Mouse (Mus musculus): ENCODE results near the gene Hoxb1. TPM values are rescaled to one million over a fixed set of nuclear protein-coding genes. Genes with fewer than 3 reads are reported as not detected.

Gene Hoxb1
- total and polyA plus RNA-seq, 2 experiments from 2014 or later, result not detected

GRCm38 (mm10) chr11:96342576-96342930, 23.0 kb upstream of the Hoxb1 start:
- Histone ChIP-seq H3K9ac (replicated peaks; ENCODE audit: low read length, poor library complexity, severe bottlenecking) (no peak overlapping the region), H3K4me3 (ENCODE audit: low read depth, low read length) (no peak overlapping the region), H3K27ac (ENCODE audit: low read depth, low read length) (no peak overlapping the region), H3K27me3 (ENCODE audit: insufficient read depth, low read length) (peaks cover 94% of the 10 kb centered on the region), H3K4me2 (ENCODE audit: low read depth, low read length, poor library complexity, severe bottlenecking) (no peak overlapping the region), H3K36me3 (ENCODE audit: insufficient read depth, low read length) (no peaks in the 10 kb centered on the region), H3K9me3 (ENCODE audit: low read length) (no peaks in the 10 kb centered on the region), H3K4me1 (ENCODE audit: insufficient read depth, low read length) (no peaks in the 10 kb centered on the region)
- no peak for TF ChIP-seq CTCF (IDR thresholded peaks at IDR 0.05)
- under 1% methylated on average over 4 of the region's 4 CpGs for WGBS
- DNase-seq (ENCODE audit: low spot score) (peak; percentile 5), ATAC-seq (ENCODE audit: low FRiP score) (no peak)

DNA sequence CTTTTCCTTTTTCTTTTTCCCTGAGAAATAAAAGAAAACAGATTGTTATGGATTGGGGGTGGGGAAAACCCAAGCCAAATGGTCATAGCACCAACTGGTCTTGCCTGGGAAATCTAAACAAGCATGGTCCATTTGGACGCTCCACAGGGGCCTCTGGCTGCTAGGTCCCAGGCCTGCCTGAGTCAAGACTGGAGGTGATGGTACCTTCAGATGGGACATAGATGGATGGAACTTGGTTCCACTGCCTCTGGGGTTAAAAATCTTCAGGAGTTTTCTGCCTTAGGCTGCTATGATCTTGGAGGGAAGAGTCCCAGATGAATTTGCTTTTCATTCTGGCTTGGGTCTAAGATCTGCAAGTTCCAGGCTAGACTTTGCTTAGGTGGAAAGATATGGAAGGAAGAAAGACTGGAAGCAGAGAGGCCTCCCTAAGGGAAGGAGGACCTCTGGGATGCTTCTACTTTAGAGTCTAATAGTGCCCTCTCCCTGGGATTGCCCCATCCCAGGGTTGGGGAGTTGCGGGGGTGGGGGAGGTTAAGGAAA, 22.3 kb upstream of the Hoxb1 start:
- no peak for TF ChIP-seq CTCF (IDR thresholded peaks at IDR 0.05)
- H3K4me1 ChIP-seq (ENCODE audit: insufficient read depth, low read length), result no peaks in the 10 kb centered on the region
- no peak overlapping the region for H3K9ac ChIP-seq (replicated peaks; ENCODE audit: low read length, poor library complexity, severe bottlenecking)
- H3K9me3 ChIP-seq (ENCODE audit: low read length), result no peaks in the 10 kb centered on the region
- H3K27ac ChIP-seq (ENCODE audit: low read depth, low read length), result no peak overlapping the region
- H3K27me3 ChIP-seq (ENCODE audit: insufficient read depth, low read length), result peaks cover 93% of the 10 kb centered on the region
- no peak for ATAC-seq (ENCODE audit: low FRiP score)
- H3K36me3 ChIP-seq (ENCODE audit: insufficient read depth, low read length), result no peaks in the 10 kb centered on the region
- H3K4me2 ChIP-seq (ENCODE audit: low read depth, low read length, poor library complexity, severe bottlenecking), result no peak overlapping the region
- no peak overlapping the region for H3K4me3 ChIP-seq (ENCODE audit: low read depth, low read length)
- WGBS, result 3% methylated on average over 2 of the region's 2 CpGs
- DNase-seq (ENCODE audit: low spot score), result peak; percentile 3

- Histone ChIP-seq H3K4me3 (ENCODE audit: low read depth, low read length) (no peak overlapping the region), H3K4me2 (ENCODE audit: low read depth, low read length, poor library complexity, severe bottlenecking) (no peak overlapping the region), H3K9ac (replicated peaks; ENCODE audit: low read length, poor library complexity, severe bottlenecking) (no peak overlapping the region), H3K27ac (ENCODE audit: low read depth, low read length) (no peak overlapping the region), H3K4me1 (ENCODE audit: insufficient read depth, low read length) (no peaks in the 10 kb centered on the region), H3K36me3 (ENCODE audit: insufficient read depth, low read length) (no peaks in the 10 kb centered on the region), H3K9me3 (ENCODE audit: low read length) (no peaks in the 10 kb centered on the region), H3K27me3 (ENCODE audit: insufficient read depth, low read length) (peaks cover 92% of the 10 kb centered on the region)
- TF ChIP-seq CTCF (IDR thresholded peaks at IDR 0.05), result no peak
- WGBS, result 1% methylated on average over 39 of the region's 40 CpGs
- ATAC-seq (ENCODE audit: low FRiP score), result no peak
- DNase-seq (ENCODE audit: low spot score), result peak; percentile 40
Measured at GRCm38 (mm10) chr11:96344061-96344877, 21.3 kb upstream of the Hoxb1 start.

- no peak overlapping the region for H3K27ac ChIP-seq (ENCODE audit: low read depth, low read length)
- no peak for ATAC-seq (ENCODE audit: low FRiP score)
- DNase-seq (ENCODE audit: low spot score), result no peak
- no peak overlapping the region for H3K4me2 ChIP-seq (ENCODE audit: low read depth, low read length, poor library complexity, severe bottlenecking)
- no peaks in the 10 kb centered on the region for H3K4me1 ChIP-seq (ENCODE audit: insufficient read depth, low read length)
- TF ChIP-seq CTCF (IDR thresholded peaks at IDR 0.05), result no peak
- no peak overlapping the region for H3K9ac ChIP-seq (replicated peaks; ENCODE audit: low read length, poor library complexity, severe bottlenecking)
- no peak overlapping the region for H3K4me3 ChIP-seq (ENCODE audit: low read depth, low read length)
- no peaks in the 10 kb centered on the region for H3K9me3 ChIP-seq (ENCODE audit: low read length)
- no peaks in the 10 kb centered on the region for H3K36me3 ChIP-seq (ENCODE audit: insufficient read depth, low read length)
- peaks cover 92% of the 10 kb centered on the region for H3K27me3 ChIP-seq (ENCODE audit: insufficient read depth, low read length)
- 6% methylated on average over 6 of the region's 6 CpGs for WGBS
Measured at GRCm38 (mm10) chr11:96344878-96345159, 20.7 kb upstream of the Hoxb1 start.

- TF ChIP-seq CTCF (IDR thresholded peaks at IDR 0.05), result no peak
- H3K36me3 ChIP-seq (ENCODE audit: insufficient read depth, low read length), result no peaks in the 10 kb centered on the region
- H3K4me2 ChIP-seq (ENCODE audit: low read depth, low read length, poor library complexity, severe bottlenecking), result peak overlapping the region; percentile 4; the same call in 1 of the 2 replicates
- H3K9me3 ChIP-seq (ENCODE audit: low read length), result no peaks in the 10 kb centered on the region
- H3K27ac ChIP-seq (ENCODE audit: low read depth, low read length), result no peak overlapping the region
- 1% methylated on average over 27 of the region's 56 CpGs for WGBS
- no peak overlapping the region for H3K4me3 ChIP-seq (ENCODE audit: low read depth, low read length)
- no peaks in the 10 kb centered on the region for H3K4me1 ChIP-seq (ENCODE audit: insufficient read depth, low read length)
- H3K9ac ChIP-seq (replicated peaks; ENCODE audit: low read length, poor library complexity, severe bottlenecking), result no peak overlapping the region
- DNase-seq (ENCODE audit: low spot score) (no peak), ATAC-seq (ENCODE audit: low FRiP score) (no peak)
- H3K27me3 ChIP-seq (ENCODE audit: insufficient read depth, low read length), result peaks cover 91% of the 10 kb centered on the region
Measured at GRCm38 (mm10) chr11:96345220-96345892, 20.2 kb upstream of the Hoxb1 start.

All from midbrain, postnatal 0 days (tissue).